Mouse (Mus musculus): Measurements from ENCODE around the gene Trim80.

- TF ChIP-seq POLR2A (IDR thresholded peaks at IDR 0.05; ENCODE audit: low read depth, low read length), result no peak
- TF ChIP-seq CTCF (conservative IDR thresholded peaks at IDR 0.05; ENCODE audit: insufficient read depth, insufficient read length, low read depth, low read length), result no peak
These were observed 1.1 kb downstream of the Trim80 start for GRCm38 (mm10) chr11:115441417-115441816.
